Mouse (Mus musculus): ENCODE measurements at regions not wholly inside any gene's neighbourhood (a gene's known extent, or its start where the extent isn't known, plus 50 kb on each side); places are given as distances from the start of the nearest gene placed in this dataset.

GRCm38 (mm10) chr11:114552176-114552575 is 116.1 kb upstream of the Rpl38 start:
- Histone ChIP-seq H3K9me3 (ENCODE audit: control insufficient read depth, low read length) (no peaks in the 10 kb centered on the region), H3K4me1 (ENCODE audit: control insufficient read depth, insufficient read depth, low read length) (peaks cover 4% of the 10 kb centered on the region; the same call in 1 of the 2 replicates), H3K4me3 (replicated peaks; ENCODE audit: low read length) (no peak overlapping the region), H3K36me3 (ENCODE audit: control insufficient read depth, insufficient read depth, low read length) (no peaks in the 10 kb centered on the region), H3K9ac (ENCODE audit: low read depth, low read length, severe bottlenecking) (no peak overlapping the region), H3K27me3 (ENCODE audit: control insufficient read depth, insufficient read depth, low read length) (no peaks in the 10 kb centered on the region), H3K27ac (replicated peaks; ENCODE audit: low read depth, low read length) (no peak overlapping the region), H3K4me2 (replicated peaks; ENCODE audit: low read depth, low read length, severe bottlenecking) (no peak overlapping the region)
- no peak for TF ChIP-seq POLR2A (IDR thresholded peaks at IDR 0.05; ENCODE audit: borderline replicate concordance, extremely low read depth, insufficient read depth, insufficient read length)
- 86% methylated on average over 7 of the region's 7 CpGs for WGBS
- ATAC-seq (ENCODE audit: low FRiP score, low read depth) (no peak), DNase-seq (ENCODE audit: low spot score) (no peak)

GRCm38 (mm10) chr11:114551262-114551661 is 117.1 kb upstream of the Rpl38 start:
- Histone ChIP-seq H3K4me1 (ENCODE audit: control insufficient read depth, insufficient read depth, low read length) (peaks cover 4% of the 10 kb centered on the region; the same call in 1 of the 2 replicates), H3K4me3 (replicated peaks; ENCODE audit: low read length) (no peak overlapping the region), H3K4me2 (replicated peaks; ENCODE audit: low read depth, low read length, severe bottlenecking) (no peak overlapping the region), H3K27ac (replicated peaks; ENCODE audit: low read depth, low read length) (no peak overlapping the region), H3K27me3 (ENCODE audit: control insufficient read depth, insufficient read depth, low read length) (no peaks in the 10 kb centered on the region), H3K9ac (ENCODE audit: low read depth, low read length, severe bottlenecking) (no peak overlapping the region), H3K9me3 (ENCODE audit: control insufficient read depth, low read length) (no peaks in the 10 kb centered on the region), H3K36me3 (ENCODE audit: control insufficient read depth, insufficient read depth, low read length) (no peaks in the 10 kb centered on the region)
- no peak for TF ChIP-seq POLR2A (IDR thresholded peaks at IDR 0.05; ENCODE audit: borderline replicate concordance, extremely low read depth, insufficient read depth, insufficient read length)
- ATAC-seq (ENCODE audit: low FRiP score, low read depth): no peak
- no peak for DNase-seq (ENCODE audit: low spot score)
- WGBS: 92% methylated on average over 4 of the region's 4 CpGs

GRCm38 (mm10) chr11:114548658-114549057 is 119.7 kb upstream of the Rpl38 start:
- no peak for TF ChIP-seq POLR2A (IDR thresholded peaks at IDR 0.05; ENCODE audit: borderline replicate concordance, extremely low read depth, insufficient read depth, insufficient read length)
- H3K27ac ChIP-seq (replicated peaks; ENCODE audit: low read depth, low read length): no peak overlapping the region
- H3K4me3 ChIP-seq (replicated peaks; ENCODE audit: low read length): no peak overlapping the region
- DNase-seq (ENCODE audit: low spot score) (no peak), ATAC-seq (ENCODE audit: low FRiP score, low read depth) (no peak)
- H3K4me2 ChIP-seq (replicated peaks; ENCODE audit: low read depth, low read length, severe bottlenecking): no peak overlapping the region
- no peaks in the 10 kb centered on the region for H3K27me3 ChIP-seq (ENCODE audit: control insufficient read depth, insufficient read depth, low read length)
- no peaks in the 10 kb centered on the region for H3K9me3 ChIP-seq (ENCODE audit: control insufficient read depth, low read length)
- no peaks in the 10 kb centered on the region for H3K36me3 ChIP-seq (ENCODE audit: control insufficient read depth, insufficient read depth, low read length)
- H3K9ac ChIP-seq (ENCODE audit: low read depth, low read length, severe bottlenecking): no peak overlapping the region
- H3K4me1 ChIP-seq (ENCODE audit: control insufficient read depth, insufficient read depth, low read length): no peaks in the 10 kb centered on the region
- WGBS: 76% methylated on average over 5 of the region's 5 CpGs

GRCm38 (mm10) chr11:114544212-114544611 is 124.1 kb upstream of the Rpl38 start:
- H3K9ac ChIP-seq (ENCODE audit: low read depth, low read length, severe bottlenecking): no peak overlapping the region
- TF ChIP-seq POLR2A (IDR thresholded peaks at IDR 0.05; ENCODE audit: borderline replicate concordance, extremely low read depth, insufficient read depth, insufficient read length): no peak
- no peak overlapping the region for H3K4me2 ChIP-seq (replicated peaks; ENCODE audit: low read depth, low read length, severe bottlenecking)
- no peaks in the 10 kb centered on the region for H3K27me3 ChIP-seq (ENCODE audit: control insufficient read depth, insufficient read depth, low read length)
- ATAC-seq (ENCODE audit: low FRiP score, low read depth) (no peak), DNase-seq (ENCODE audit: low spot score) (no peak)
- 50% methylated on average over 3 of the region's 3 CpGs for WGBS
- H3K27ac ChIP-seq (replicated peaks; ENCODE audit: low read depth, low read length): no peak overlapping the region
- no peaks in the 10 kb centered on the region for H3K4me1 ChIP-seq (ENCODE audit: control insufficient read depth, insufficient read depth, low read length)
- no peaks in the 10 kb centered on the region for H3K9me3 ChIP-seq (ENCODE audit: control insufficient read depth, low read length)
- no peaks in the 10 kb centered on the region for H3K36me3 ChIP-seq (ENCODE audit: control insufficient read depth, insufficient read depth, low read length)
- no peak overlapping the region for H3K4me3 ChIP-seq (replicated peaks; ENCODE audit: low read length)

GRCm38 (mm10) chr11:114542167-114542566 is 126.2 kb upstream of the Rpl38 start:
- no peaks in the 10 kb centered on the region for H3K27me3 ChIP-seq (ENCODE audit: control insufficient read depth, insufficient read depth, low read length)
- H3K27ac ChIP-seq (replicated peaks; ENCODE audit: low read depth, low read length): no peak overlapping the region
- H3K4me2 ChIP-seq (replicated peaks; ENCODE audit: low read depth, low read length, severe bottlenecking): no peak overlapping the region
- no peak overlapping the region for H3K9ac ChIP-seq (ENCODE audit: low read depth, low read length, severe bottlenecking)
- WGBS: 63% methylated on average over 8 of the region's 8 CpGs
- no peak overlapping the region for H3K4me3 ChIP-seq (replicated peaks; ENCODE audit: low read length)
- H3K36me3 ChIP-seq (ENCODE audit: control insufficient read depth, insufficient read depth, low read length): no peaks in the 10 kb centered on the region
- DNase-seq (ENCODE audit: low spot score) (no peak), ATAC-seq (ENCODE audit: low FRiP score, low read depth) (0 out of 2 replicates have a peak, but pooled peaks have one; percentile 6)
- no peaks in the 10 kb centered on the region for H3K9me3 ChIP-seq (ENCODE audit: control insufficient read depth, low read length)
- H3K4me1 ChIP-seq (ENCODE audit: control insufficient read depth, insufficient read depth, low read length): no peaks in the 10 kb centered on the region
- no peak for TF ChIP-seq POLR2A (IDR thresholded peaks at IDR 0.05; ENCODE audit: borderline replicate concordance, extremely low read depth, insufficient read depth, insufficient read length)

- Histone ChIP-seq H3K9me3 (ENCODE audit: control insufficient read depth, low read length) (no peaks in the 10 kb centered on the region), H3K9ac (ENCODE audit: low read depth, low read length, severe bottlenecking) (no peak overlapping the region), H3K4me2 (replicated peaks; ENCODE audit: low read depth, low read length, severe bottlenecking) (no peak overlapping the region), H3K4me3 (replicated peaks; ENCODE audit: low read length) (no peak overlapping the region), H3K4me1 (ENCODE audit: control insufficient read depth, insufficient read depth, low read length) (no peaks in the 10 kb centered on the region), H3K27me3 (ENCODE audit: control insufficient read depth, insufficient read depth, low read length) (no peaks in the 10 kb centered on the region), H3K27ac (replicated peaks; ENCODE audit: low read depth, low read length) (no peak overlapping the region), H3K36me3 (ENCODE audit: control insufficient read depth, insufficient read depth, low read length) (no peaks in the 10 kb centered on the region)
- no peak for DNase-seq (ENCODE audit: low spot score)
- 76% methylated on average over 3 of the region's 3 CpGs for WGBS
- ATAC-seq (ENCODE audit: low FRiP score, low read depth): no peak
- TF ChIP-seq POLR2A (IDR thresholded peaks at IDR 0.05; ENCODE audit: borderline replicate concordance, extremely low read depth, insufficient read depth, insufficient read length): no peak
These were observed 127.8 kb upstream of the Rpl38 start for GRCm38 (mm10) chr11:114540503-114540902.
